Mouse (Mus musculus): ENCODE measurements around the gene Arhgef10l. TPM values are rescaled to one million over a fixed set of nuclear protein-coding genes. Genes with fewer than 3 reads are reported as not detected.

Arhgef10l gene
- total and polyA plus RNA-seq, 2 experiments from 2014 or later: 16.5 to 59.0 TPM

- Histone ChIP-seq H3K36me3 (ENCODE audit: insufficient read depth) (peaks cover 54% of the 10 kb centered on the region), H3K4me3 (ENCODE audit: low read depth, low read length) (no peak overlapping the region), H3K9ac (no peak overlapping the region), H3K9me3 (ENCODE audit: low read length) (no peaks in the 10 kb centered on the region), H3K4me1 (ENCODE audit: insufficient read depth) (no peaks in the 10 kb centered on the region), H3K4me2 (ENCODE audit: low read depth) (no peak overlapping the region), H3K27ac (ENCODE audit: low read depth, low read length) (no peak overlapping the region), H3K27me3 (ENCODE audit: insufficient read depth, low read length) (no peaks in the 10 kb centered on the region)
- 81% methylated on average over 18 of the region's 18 CpGs for WGBS
- DNase-seq (no peak), ATAC-seq (no peak)
- no peak for TF ChIP-seq CTCF (IDR thresholded peaks at IDR 0.05; ENCODE audit: low read depth)
Observed at GRCm38 (mm10) chr4:140708297-140708927, 42.6 kb upstream of the Arhgef10l start.

DNA sequence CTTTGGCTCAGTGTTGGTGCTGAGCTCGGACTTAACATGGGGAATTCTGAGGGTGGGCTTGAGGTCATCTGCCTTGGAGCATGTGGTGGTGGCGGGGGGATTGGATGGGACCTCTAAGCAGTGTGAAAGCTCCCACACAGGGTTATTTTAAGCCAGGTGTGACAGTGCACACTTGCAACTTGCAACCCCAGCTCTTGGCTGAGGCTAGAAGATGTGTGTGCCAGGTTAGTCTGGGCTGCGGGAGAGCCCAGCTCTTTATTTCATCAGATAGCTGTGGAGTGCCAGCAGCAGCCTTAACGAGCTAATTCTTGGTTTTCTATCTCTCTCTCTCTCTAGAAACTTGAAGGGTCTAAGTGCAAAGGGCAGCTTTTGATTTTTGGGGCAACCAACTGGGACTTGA is 41.8 kb upstream of the Arhgef10l start:
- H3K4me3 ChIP-seq (ENCODE audit: low read depth, low read length): no peak overlapping the region
- DNase-seq (no peak), ATAC-seq (no peak)
- no peak overlapping the region for H3K9ac ChIP-seq
- peaks cover 46% of the 10 kb centered on the region for H3K36me3 ChIP-seq (ENCODE audit: insufficient read depth)
- no peak overlapping the region for H3K27ac ChIP-seq (ENCODE audit: low read depth, low read length)
- no peaks in the 10 kb centered on the region for H3K27me3 ChIP-seq (ENCODE audit: insufficient read depth, low read length)
- no peaks in the 10 kb centered on the region for H3K4me1 ChIP-seq (ENCODE audit: insufficient read depth)
- 50% methylated on average over 4 of the region's 4 CpGs for WGBS
- no peak overlapping the region for H3K4me2 ChIP-seq (ENCODE audit: low read depth)
- no peak for TF ChIP-seq CTCF (IDR thresholded peaks at IDR 0.05; ENCODE audit: low read depth)
- H3K9me3 ChIP-seq (ENCODE audit: low read length): no peaks in the 10 kb centered on the region

- ATAC-seq: no peak
- no peak overlapping the region; the same call in 1 of the 2 replicates for H3K9ac ChIP-seq
- no peak overlapping the region for H3K27ac ChIP-seq (ENCODE audit: low read depth, low read length)
Observed at GRCm38 (mm10) chr4:140704166-140704565, 38.4 kb upstream of the Arhgef10l start.

DNA sequence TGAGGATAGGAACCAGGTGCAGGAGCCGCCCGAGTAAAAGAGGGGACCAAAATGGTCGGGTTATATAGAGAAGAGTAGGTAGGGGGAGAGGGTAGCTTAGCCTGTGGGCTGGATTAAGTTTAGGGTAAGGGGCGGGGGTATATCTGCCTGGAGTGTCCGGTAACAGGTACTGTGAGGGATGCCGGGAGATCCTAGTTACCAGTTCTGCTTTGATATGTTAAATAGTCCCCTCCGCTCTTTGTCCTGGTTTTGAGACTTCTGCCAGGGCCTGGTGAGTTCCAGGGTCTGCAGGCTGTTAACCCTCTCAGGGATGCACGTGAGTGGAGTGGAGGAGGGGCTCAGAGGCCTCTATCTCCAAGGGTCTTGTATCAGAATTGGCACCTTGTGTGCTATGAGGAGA is 37.8 kb upstream of the Arhgef10l start:
- H3K4me3 ChIP-seq (ENCODE audit: low read depth, low read length): peak overlapping the region; percentile 96
- ATAC-seq (no peak), DNase-seq (no peak)
- TF ChIP-seq CTCF (IDR thresholded peaks at IDR 0.05; ENCODE audit: low read depth): no peak
- 0 out of 2 replicates have a peak overlapping the region, but pooled peaks have one; percentile 67 for H3K9ac ChIP-seq
- peaks cover 8% of the 10 kb centered on the region for H3K36me3 ChIP-seq (ENCODE audit: insufficient read depth)
- peaks cover 5% of the 10 kb centered on the region; the same call in 1 of the 2 replicates for H3K4me1 ChIP-seq (ENCODE audit: insufficient read depth)
- no peak overlapping the region for H3K27ac ChIP-seq (ENCODE audit: low read depth, low read length)
- H3K4me2 ChIP-seq (ENCODE audit: low read depth): peak overlapping the region; percentile 87
- H3K9me3 ChIP-seq (ENCODE audit: low read length): no peaks in the 10 kb centered on the region
- H3K27me3 ChIP-seq (ENCODE audit: insufficient read depth, low read length): peaks cover 12% of the 10 kb centered on the region
- WGBS: 7% methylated on average over 8 of the region's 8 CpGs

More at GRCm38 (mm10) chr4:140704166-140704565, 38.4 kb upstream of the Arhgef10l start:
- no peak overlapping the region for H3K4me3 ChIP-seq (ENCODE audit: low read depth, low read length)
- peaks cover 5% of the 10 kb centered on the region; the same call in 1 of the 2 replicates for H3K4me1 ChIP-seq (ENCODE audit: insufficient read depth)
- peaks cover 7% of the 10 kb centered on the region for H3K27me3 ChIP-seq (ENCODE audit: insufficient read depth, low read length)
- no peak for TF ChIP-seq CTCF (IDR thresholded peaks at IDR 0.05; ENCODE audit: low read depth)
- peak overlapping the region; percentile 87 for H3K4me2 ChIP-seq (ENCODE audit: low read depth)
- no peaks in the 10 kb centered on the region for H3K9me3 ChIP-seq (ENCODE audit: low read length)
- H3K36me3 ChIP-seq (ENCODE audit: insufficient read depth): peaks cover 14% of the 10 kb centered on the region
- DNase-seq: no peak
- 26% methylated on average over 4 of the region's 4 CpGs for WGBS

DNA sequence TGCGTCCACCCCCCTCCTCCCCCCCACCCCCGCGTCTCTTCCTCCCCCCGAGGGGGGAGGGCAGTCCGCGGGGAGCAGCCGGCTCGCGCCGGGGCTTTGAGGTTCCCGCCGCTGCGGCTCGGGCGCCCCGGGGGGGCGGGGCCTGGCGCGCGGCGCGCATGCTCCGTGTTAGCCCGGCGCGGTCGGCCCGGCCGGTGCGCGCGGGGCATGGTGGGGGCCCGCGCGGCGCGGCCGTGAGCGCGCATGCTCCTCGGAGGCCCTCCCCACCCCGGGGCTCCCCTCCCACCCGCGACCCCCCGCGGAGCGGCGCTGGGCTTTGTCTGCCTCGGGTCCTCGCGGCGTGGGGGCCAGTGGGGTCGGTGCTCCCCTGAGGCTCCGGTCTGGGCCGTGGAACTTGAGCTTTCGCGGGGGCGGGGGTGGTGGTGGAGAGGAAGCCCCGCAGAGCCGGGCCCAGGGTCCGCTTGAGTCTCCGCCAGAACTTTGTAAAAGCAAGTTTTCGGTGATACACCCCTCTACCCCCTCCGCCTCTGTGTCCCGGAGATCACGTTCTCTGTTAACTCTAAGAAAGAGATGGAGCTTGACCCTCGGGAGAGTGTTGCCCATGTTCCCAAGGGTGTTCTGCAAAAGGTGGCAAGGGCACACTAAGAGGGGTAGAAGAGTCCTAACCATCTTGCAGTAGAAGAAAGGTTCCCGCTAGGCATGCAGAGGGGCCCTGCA is 37.0 kb upstream of the Arhgef10l start:
- H3K27ac ChIP-seq (ENCODE audit: low read depth, low read length): peak overlapping the region; percentile 93
- H3K4me1 ChIP-seq (ENCODE audit: insufficient read depth): peaks cover 5% of the 10 kb centered on the region; the same call in 1 of the 2 replicates
- H3K4me3 ChIP-seq (ENCODE audit: low read depth, low read length): peak overlapping the region; percentile 96
- peak overlapping the region; percentile 87 for H3K4me2 ChIP-seq (ENCODE audit: low read depth)
- DNase-seq (peak; percentile 85), ATAC-seq (peak; percentile 73)
- H3K36me3 ChIP-seq (ENCODE audit: insufficient read depth): no peaks in the 10 kb centered on the region
- H3K9me3 ChIP-seq (ENCODE audit: low read length): no peaks in the 10 kb centered on the region
- peaks cover 12% of the 10 kb centered on the region for H3K27me3 ChIP-seq (ENCODE audit: insufficient read depth, low read length)
- no peak for TF ChIP-seq CTCF (IDR thresholded peaks at IDR 0.05; ENCODE audit: low read depth)
- WGBS: 2% methylated on average over 34 of the region's 68 CpGs
- peak overlapping the region; percentile 67 for H3K9ac ChIP-seq

GRCm38 (mm10) chr4:140701716-140702561 is 36.1 kb upstream of the Arhgef10l start:
- Histone ChIP-seq H3K4me2 (ENCODE audit: low read depth) (peak overlapping the region; percentile 87), H3K36me3 (ENCODE audit: insufficient read depth) (no peaks in the 10 kb centered on the region), H3K9me3 (ENCODE audit: low read length) (no peaks in the 10 kb centered on the region), H3K27me3 (ENCODE audit: insufficient read depth, low read length) (peaks cover 12% of the 10 kb centered on the region), H3K4me1 (ENCODE audit: insufficient read depth) (peaks cover 5% of the 10 kb centered on the region; the same call in 1 of the 2 replicates), H3K9ac (peak overlapping the region; percentile 67), H3K4me3 (ENCODE audit: low read depth, low read length) (peak overlapping the region; percentile 96), H3K27ac (ENCODE audit: low read depth, low read length) (peak overlapping the region; percentile 93)
- under 1% methylated on average over 58 of the region's 107 CpGs for WGBS
- DNase-seq (no peak), ATAC-seq (peak; percentile 18)
- no peak for TF ChIP-seq CTCF (IDR thresholded peaks at IDR 0.05; ENCODE audit: low read depth)

Measured in forebrain, postnatal 0 days (tissue).